Mouse (Mus musculus) lung, embryonic 14.5 days (tissue): Measurements from ENCODE around the gene Pfkfb2. TPM values are rescaled to one million over a fixed set of nuclear protein-coding genes. Genes with fewer than 3 reads are reported as not detected.

Experiments
- ATAC-seq: fragments of 200-750 bp; cut with Nextera tagmentation; 2 replicates; pipeline ENCODE4 v1.8.0; 2017; ENCODE audit warnings: mild to moderate bottlenecking, moderate TSS enrichment, moderate library complexity; ENCODE audit not compliant: insufficient read depth
- DNase-seq: peaks from one replicate; pipeline ENCODE4 v3.0.0-alpha.2; 2015
- H3K27ac ChIP-seq: fragments of 300-500 bp; sonication (generic); 2 replicates; pipeline ENCODE4 v1.5.1; 2014; ENCODE audit warnings: low read depth, mild to moderate bottlenecking, moderate library complexity
- H3K27me3 ChIP-seq: fragments of 300-500 bp; sonication (generic); 2 replicates; pipeline ENCODE4 v1.6.1; 2014; ENCODE audit warnings: low read length, control low read depth; ENCODE audit not compliant: insufficient read depth
- H3K36me3 ChIP-seq: fragments of 300-500 bp; sonication (generic); 2 replicates; pipeline ENCODE4 v1.6.1; 2014; ENCODE audit warnings: control low read depth; ENCODE audit not compliant: insufficient read depth
- H3K4me1 ChIP-seq: fragments of 300-500 bp; sonication (generic); 2 replicates; pipeline ENCODE4 v1.6.1; 2014; ENCODE audit warnings: antibody characterized with exemption, control low read depth; ENCODE audit not compliant: insufficient read depth
- H3K4me2 ChIP-seq: fragments of 300-500 bp; sonication (generic); 2 replicates; pipeline ENCODE4 v1.6.1; 2014; ENCODE audit warnings: mild to moderate bottlenecking
- H3K4me3 ChIP-seq: fragments of 300-500 bp; sonication (generic); 2 replicates; pipeline ENCODE4 v1.5.1; 2014; ENCODE audit warnings: low read depth, low read length
- H3K9ac ChIP-seq: fragments of 300-500 bp; sonication (generic); 2 replicates; pipeline ENCODE4 v1.6.1; 2014
- H3K9me3 ChIP-seq: fragments of 300-500 bp; sonication (generic); 2 replicates; pipeline ENCODE4 v1.6.1; 2016; ENCODE audit warnings: low read depth, low read length, control low read depth
- CTCF ChIP-seq: IDR thresholded peaks from 2 replicates; pipeline ENCODE4 v1.5.1; 2016; ENCODE audit warnings: antibody characterized with exemption, low read depth
- WGBS: fragments of 180-500 bp; shearing (Covaris S2); extraction: QIAGEN DNeasy Blood & Tissue Kit; methylation state at CpG from one replicate; pipeline ENCODE4 v1.1.7; 2014; 5-methylcytosine and 5-hydroxymethylcytosine counted together
- polyA plus RNA-seq: library from polyadenylated mRNA; unstranded; fragments of >200 nt; fragmentation: Nextera tagmentation; extraction: Ambion mirVana; gene quantifications from 2 replicates; pipeline ENCODE4 v1.2.1, GENCODE M21; 2014

Gene Pfkfb2
- 6.5 and 7.2 TPM in 2 replicates for polyA plus RNA-seq

DNA sequence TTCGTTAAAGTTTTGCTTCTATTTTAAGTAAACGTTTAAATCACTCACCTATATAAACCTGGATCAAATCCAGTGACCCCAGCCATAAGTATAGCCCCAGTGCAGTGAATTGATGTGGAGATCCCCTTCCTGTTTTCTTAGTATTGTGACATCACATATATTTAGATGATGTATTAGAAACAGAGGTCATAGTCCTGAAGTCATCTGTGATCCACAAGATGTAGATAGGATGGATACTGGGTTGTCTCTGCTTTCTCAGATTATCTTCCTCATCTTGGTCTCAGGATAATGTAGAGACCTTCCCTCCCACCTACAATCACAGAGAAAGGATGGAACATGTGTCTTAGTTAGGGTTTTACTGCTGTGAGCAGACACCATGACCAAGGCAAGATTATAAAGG is at the start of gene Pfkfb2:
Gene Pfkfb2, minus strand, starts transcription at position 101 of the 400 bp plus-strand sequence.
- H3K27me3 ChIP-seq: no peaks in the 10 kb centered on the region
- H3K36me3 ChIP-seq: no peaks in the 10 kb centered on the region
- WGBS: 68% methylated on average over 2 of the region's 2 CpGs
- H3K9me3 ChIP-seq: no peaks in the 10 kb centered on the region
- no peak for TF ChIP-seq CTCF
- H3K4me3 ChIP-seq: no peak within 1 kb of the TSS
- H3K4me2 ChIP-seq: no peak within 1 kb of the TSS
- peaks cover 15% of the 10 kb centered on the region; the same call in 1 of the 2 replicates for H3K4me1 ChIP-seq
- no peak for ATAC-seq
- H3K9ac ChIP-seq: no peak within 1 kb of the TSS
- H3K27ac ChIP-seq: no peak within 1 kb of the TSS
- no peak for DNase-seq

DNA sequence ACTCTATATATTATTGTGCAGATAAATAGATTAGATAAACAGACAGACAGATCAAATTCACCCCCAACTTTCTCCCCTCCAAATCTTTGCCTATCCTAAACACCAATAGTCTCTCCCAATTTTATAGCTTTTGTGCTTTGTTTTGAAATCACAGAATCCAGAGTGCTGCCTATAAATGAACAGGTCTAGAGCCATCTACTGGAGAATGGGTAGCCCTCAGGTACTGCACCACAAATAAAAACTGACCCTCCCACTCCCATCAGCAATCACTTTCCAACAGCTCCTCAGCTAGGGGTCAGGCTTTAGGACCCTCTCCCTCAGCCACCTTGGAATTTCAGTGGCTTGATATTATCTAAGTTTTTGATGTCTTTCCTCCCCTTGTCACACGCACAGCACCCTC is 47.6 kb upstream of the Pfkfb2 start:
- 0 out of 2 replicates have a peak, but pooled peaks cover 4% of the 10 kb centered on the region for H3K4me1 ChIP-seq
- H3K36me3 ChIP-seq: no peaks in the 10 kb centered on the region
- ATAC-seq (no peak; the same call in 1 of the 2 replicates), DNase-seq (no peak)
- no peaks in the 10 kb centered on the region for H3K27me3 ChIP-seq
- peak; percentile 48 for TF ChIP-seq CTCF
- H3K4me2 ChIP-seq: no peak overlapping the region
- no peak overlapping the region for H3K4me3 ChIP-seq
- H3K27ac ChIP-seq: no peak overlapping the region
- 67% methylated on average over 1 of the region's 1 CpGs for WGBS
- no peaks in the 10 kb centered on the region for H3K9me3 ChIP-seq
- no peak overlapping the region for H3K9ac ChIP-seq

DNA sequence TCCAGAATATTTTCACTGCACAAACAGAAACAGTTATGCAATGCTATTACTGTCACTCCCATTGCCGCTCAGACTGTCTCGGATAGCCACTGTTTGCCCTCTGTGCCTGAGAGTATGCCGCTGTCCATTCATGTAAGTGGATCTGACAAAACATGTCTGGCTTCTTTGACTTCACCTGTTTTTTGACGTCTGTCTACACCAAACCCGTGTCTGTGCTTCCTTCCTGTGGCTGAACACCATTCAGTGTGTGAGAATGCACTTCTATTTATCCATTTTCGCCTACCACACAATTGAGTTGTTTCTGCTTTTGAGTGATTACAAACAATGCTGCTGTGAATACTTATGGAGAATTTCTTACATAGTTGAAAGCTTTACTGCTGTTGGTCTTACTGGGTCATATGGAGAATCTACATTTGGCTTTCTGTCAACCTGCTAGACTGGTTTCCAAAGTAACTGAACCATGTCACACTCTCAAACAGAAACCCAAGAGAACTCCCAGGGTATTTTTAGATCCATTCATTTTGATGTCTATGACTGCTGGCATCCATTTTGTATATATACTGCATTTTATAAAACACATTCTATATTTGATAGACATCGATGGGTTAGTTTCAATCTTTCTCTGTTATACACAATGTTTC is 46.8 kb upstream of the Pfkfb2 start:
- 0 out of 2 replicates have a peak, but pooled peaks cover 4% of the 10 kb centered on the region for H3K4me1 ChIP-seq
- H3K4me3 ChIP-seq: no peak overlapping the region
- no peak overlapping the region for H3K4me2 ChIP-seq
- H3K27me3 ChIP-seq: no peaks in the 10 kb centered on the region
- ATAC-seq: no peak
- DNase-seq: peak; percentile 33
- no peak overlapping the region for H3K27ac ChIP-seq
- no peaks in the 10 kb centered on the region for H3K9me3 ChIP-seq
- TF ChIP-seq CTCF: no peak
- WGBS: 60% methylated on average over 7 of the region's 7 CpGs
- H3K36me3 ChIP-seq: no peaks in the 10 kb centered on the region
- H3K9ac ChIP-seq: no peak overlapping the region

DNA sequence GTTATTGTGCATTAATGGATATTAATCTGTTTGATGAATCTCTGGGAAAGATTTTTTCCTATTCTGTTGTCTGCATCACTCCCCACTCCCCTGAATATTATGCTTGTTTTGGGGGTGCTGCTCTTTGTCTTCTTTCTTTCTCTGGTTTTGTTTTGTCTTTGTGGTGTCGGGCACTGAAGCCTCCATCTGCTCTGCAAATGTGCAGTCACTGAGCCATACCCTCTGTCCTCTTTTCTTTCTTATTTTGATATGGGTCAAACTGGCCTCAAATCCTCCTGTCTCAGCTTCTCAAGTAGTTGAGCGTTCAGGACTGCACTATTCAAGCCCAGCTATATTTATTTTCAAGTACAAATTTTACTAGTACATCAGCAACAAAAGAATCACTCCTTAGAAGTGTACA is 46.2 kb upstream of the Pfkfb2 start:
- DNase-seq: no peak

DNA sequence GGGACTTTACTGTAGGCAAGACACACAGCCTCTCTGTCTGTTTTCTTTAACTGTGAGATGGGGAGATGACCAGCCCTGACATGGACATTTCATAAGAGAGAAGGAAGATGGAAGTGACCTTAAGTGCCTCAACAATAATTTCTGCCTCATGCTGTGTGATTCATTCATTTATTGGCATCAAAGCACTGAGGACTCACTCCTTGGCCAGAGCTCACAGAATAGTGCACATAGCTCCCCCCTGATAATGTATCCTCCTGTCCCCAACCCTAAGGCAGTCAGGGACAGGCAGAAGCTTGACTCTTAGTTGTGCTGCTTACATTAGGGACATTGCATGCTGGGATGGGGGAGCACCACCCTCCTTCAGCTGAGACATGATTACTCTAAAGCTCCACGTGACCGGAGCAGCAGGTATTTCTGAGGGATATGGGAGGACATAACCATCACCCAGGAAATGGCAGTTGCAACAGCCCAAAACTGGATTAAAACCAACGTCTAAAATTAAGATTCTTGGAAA is 42.0 kb upstream of the Pfkfb2 start:
- Histone ChIP-seq H3K9ac (no peak overlapping the region), H3K4me1 (0 out of 2 replicates have a peak, but pooled peaks cover 4% of the 10 kb centered on the region), H3K4me2 (no peak overlapping the region), H3K36me3 (no peaks in the 10 kb centered on the region), H3K27me3 (no peaks in the 10 kb centered on the region), H3K9me3 (no peaks in the 10 kb centered on the region), H3K27ac (peak overlapping the region; percentile 44; the same call in 1 of the 2 replicates), H3K4me3 (no peak overlapping the region)
- 72% methylated on average over 3 of the region's 3 CpGs for WGBS
- TF ChIP-seq CTCF: no peak
- ATAC-seq (no peak), DNase-seq (no peak)

More for the DNA sequence above, 46.2 kb upstream of the Pfkfb2 start:
- H3K4me1 ChIP-seq: 0 out of 2 replicates have a peak, but pooled peaks cover 4% of the 10 kb centered on the region
- 76% methylated on average over 2 of the region's 2 CpGs for WGBS
- H3K4me2 ChIP-seq: no peak overlapping the region
- H3K36me3 ChIP-seq: no peaks in the 10 kb centered on the region
- no peak overlapping the region for H3K4me3 ChIP-seq
- no peak for TF ChIP-seq CTCF
- no peak for ATAC-seq
- H3K9ac ChIP-seq: no peak overlapping the region
- H3K27ac ChIP-seq: no peak overlapping the region
- no peaks in the 10 kb centered on the region for H3K27me3 ChIP-seq
- no peaks in the 10 kb centered on the region for H3K9me3 ChIP-seq

DNA sequence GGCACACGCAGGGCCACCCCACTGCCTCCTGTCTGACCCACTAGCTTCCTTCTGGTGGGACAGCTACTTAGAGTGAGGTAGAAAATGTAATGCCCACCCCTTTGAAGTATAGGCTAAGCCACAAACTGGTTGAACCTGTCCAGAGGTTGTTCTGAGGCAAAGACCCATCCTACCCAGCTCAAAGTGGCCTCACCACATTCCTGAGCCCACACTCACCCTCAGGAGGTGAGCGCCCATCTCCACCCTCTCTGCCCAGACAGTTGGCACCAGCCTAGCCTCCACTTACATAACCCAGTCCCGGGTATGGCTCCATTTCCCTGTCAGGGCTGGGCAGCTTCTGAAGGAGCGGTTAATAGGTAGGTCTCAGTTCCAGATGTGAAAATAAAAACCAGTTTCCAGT is 41.4 kb upstream of the Pfkfb2 start:
- DNase-seq (peak; percentile 68), ATAC-seq (peak; percentile 94)
- WGBS: 66% methylated on average over 4 of the region's 4 CpGs
- Histone ChIP-seq H3K36me3 (no peaks in the 10 kb centered on the region), H3K4me3 (no peak overlapping the region), H3K4me2 (no peak overlapping the region), H3K27me3 (no peaks in the 10 kb centered on the region), H3K4me1 (0 out of 2 replicates have a peak, but pooled peaks cover under 1% of the 10 kb centered on the region), H3K9me3 (no peaks in the 10 kb centered on the region), H3K27ac (peak overlapping the region; percentile 52), H3K9ac (no peak overlapping the region)
- no peak for TF ChIP-seq CTCF

DNA sequence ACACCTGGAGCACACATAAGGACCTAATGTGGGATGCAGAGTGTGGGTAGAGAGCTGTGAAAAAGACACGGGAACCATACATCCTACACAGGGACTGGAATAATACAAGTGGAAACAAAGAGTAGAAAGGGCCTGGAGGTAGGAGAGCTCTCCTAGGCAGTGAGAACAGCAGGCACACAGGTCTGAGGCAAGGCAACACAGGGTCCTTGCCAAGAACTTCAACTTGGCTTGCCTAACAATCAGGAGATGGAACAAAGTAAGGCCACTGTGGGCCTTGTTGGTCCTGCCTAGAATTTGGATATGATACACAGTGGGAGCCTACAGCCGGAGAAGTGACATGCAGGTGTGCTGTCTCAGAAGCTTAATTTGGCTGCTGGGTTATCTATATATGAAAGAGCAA is 40.9 kb upstream of the Pfkfb2 start:
- Histone ChIP-seq H3K9ac (no peak overlapping the region), H3K9me3 (no peaks in the 10 kb centered on the region), H3K4me2 (no peak overlapping the region), H3K27me3 (no peaks in the 10 kb centered on the region), H3K36me3 (no peaks in the 10 kb centered on the region), H3K27ac (peak overlapping the region; percentile 52), H3K4me3 (no peak overlapping the region), H3K4me1 (no peaks in the 10 kb centered on the region)
- WGBS: 69% methylated on average over 2 of the region's 2 CpGs
- ATAC-seq (no peak), DNase-seq (no peak)
- no peak for TF ChIP-seq CTCF
